ENCODE assay signal across 8 mouse cellular contexts in genomic region chr11:121353326-121354090, GRCm38 (mm10). TPM values are rescaled to one million over a fixed set of nuclear protein-coding genes. Genes with fewer than 3 reads are reported as not detected.
DNase-seq lines count a peak whose midpoint lies in the region; ATAC-seq and TF ChIP-seq lines count a peak whose summit lies in the region.

No protein-coding gene starts in this region.

- peaks cover 23% of the 10 kb centered on the region for H3K4me1 ChIP-seq in forebrain, embryonic 15.5 days
- peaks cover 14% of the 10 kb centered on the region for H3K4me1 ChIP-seq in intestine, embryonic 14.5 days (replicated peaks; ENCODE audit: control insufficient read depth, insufficient read depth, low read length)
- peaks cover 26% of the 10 kb centered on the region for H3K4me1 ChIP-seq in liver, adult 2 months (ENCODE audit: control insufficient read depth, insufficient read depth, low read length)
- peaks cover 25% of the 10 kb centered on the region for H3K4me1 ChIP-seq in midbrain, embryonic 16.5 days (ENCODE audit: control insufficient read depth, insufficient read depth, low read length)
- H3K4me1 ChIP-seq in testis, adult 2 months (ENCODE audit: control insufficient read depth, insufficient read depth, low read length): peaks cover 10% of the 10 kb centered on the region

- peak overlapping the region; percentile 79 for H3K27ac ChIP-seq in forebrain, embryonic 15.5 days (replicated peaks)
- H3K27ac ChIP-seq in intestine, embryonic 14.5 days (ENCODE audit: low read depth): peak overlapping the region; percentile 83
- H3K27ac ChIP-seq in liver, adult 2 months (replicated peaks; ENCODE audit: insufficient read depth, low read depth, low read length): peak overlapping the region; percentile 96
- H3K27ac ChIP-seq in midbrain, embryonic 16.5 days (ENCODE audit: low read length): peak overlapping the region; percentile 87
- peak overlapping the region; percentile 92 for H3K27ac ChIP-seq in testis, adult 2 months (ENCODE audit: control insufficient read depth, insufficient read depth, low read depth, low read length)

- 3% methylated on average over 39 of the region's 41 CpGs for WGBS in forebrain, embryonic 15.5 days
- 3% methylated on average over 39 of the region's 41 CpGs for WGBS in intestine, embryonic 14.5 days
- 1% methylated on average over 41 of the region's 41 CpGs for WGBS in liver, adult 2 months
- WGBS in midbrain, embryonic 16.5 days: 4% methylated on average over 39 of the region's 41 CpGs

- H3K27me3 ChIP-seq in forebrain, embryonic 15.5 days: no peaks in the 10 kb centered on the region
- H3K27me3 ChIP-seq in intestine, embryonic 14.5 days (replicated peaks; ENCODE audit: control insufficient read depth, insufficient read depth, low read length): no peaks in the 10 kb centered on the region
- no peaks in the 10 kb centered on the region for H3K27me3 ChIP-seq in liver, adult 2 months (ENCODE audit: control insufficient read depth, insufficient read depth, low read length)
- no peaks in the 10 kb centered on the region for H3K27me3 ChIP-seq in midbrain, embryonic 16.5 days (ENCODE audit: control insufficient read depth, insufficient read depth, low read depth, low read length)
- H3K27me3 ChIP-seq in testis, adult 2 months (ENCODE audit: control insufficient read depth, insufficient read depth, low read length): no peaks in the 10 kb centered on the region

- peaks cover under 1% of the 10 kb centered on the region; the same call in 1 of the 2 replicates for H3K36me3 ChIP-seq in forebrain, embryonic 15.5 days
- H3K36me3 ChIP-seq in intestine, embryonic 14.5 days (ENCODE audit: control insufficient read depth, insufficient read depth, low read length): peaks cover 1% of the 10 kb centered on the region; the same call in 1 of the 2 replicates
- H3K36me3 ChIP-seq in liver, adult 2 months (ENCODE audit: control insufficient read depth, insufficient read depth, low read length): peaks cover 4% of the 10 kb centered on the region
- no peaks in the 10 kb centered on the region for H3K36me3 ChIP-seq in midbrain, embryonic 16.5 days (ENCODE audit: control insufficient read depth, insufficient read depth, low read length)
- no peaks in the 10 kb centered on the region for H3K36me3 ChIP-seq in testis, adult 2 months (ENCODE audit: control insufficient read depth, insufficient read depth, low read length)

- peak; percentile 45 for DNase-seq in layer of hippocampus, adult 11-12 months (ENCODE audit: low spot score)
- no peak for DNase-seq in layer of hippocampus, adult 9-10 months (ENCODE audit: low spot score)
- peak; percentile 20 for DNase-seq in c-Kit-negative CD71-positive TER-119-positive erythroid progenitor cells, embryonic 14.5 days (ENCODE audit: low read depth, low spot score)
- DNase-seq in intestine, embryonic 14.5 days (ENCODE audit: low spot score): peak; percentile 69
- no peak for DNase-seq in liver, adult 2 months (ENCODE audit: extremely low read depth, low read depth, low spot score)

- TF ChIP-seq POLR2A in liver, adult 2 months (IDR thresholded peaks at IDR 0.05; ENCODE audit: extremely low read depth, insufficient read depth, low read length): no peak
- TF ChIP-seq POLR2A in testis, adult 2 months (IDR thresholded peaks at IDR 0.05; ENCODE audit: control insufficient read depth, low read depth, low read length): no peak

- peak overlapping the region; percentile 69 for H3K9ac ChIP-seq in forebrain, embryonic 15.5 days (replicated peaks)
- peak overlapping the region; percentile 95 for H3K9ac ChIP-seq in intestine, embryonic 14.5 days (ENCODE audit: low read length)
- H3K9ac ChIP-seq in liver, adult 2 months (ENCODE audit: low read depth, low read length): peak overlapping the region; percentile 98
- peak overlapping the region; percentile 91 for H3K9ac ChIP-seq in midbrain, embryonic 16.5 days (ENCODE audit: low read depth, low read length)

- H3K4me3 ChIP-seq in forebrain, embryonic 15.5 days: peak overlapping the region; percentile 59
- peak overlapping the region; percentile 95 for H3K4me3 ChIP-seq in intestine, embryonic 14.5 days (ENCODE audit: low read depth, low read length)
- H3K4me3 ChIP-seq in liver, adult 2 months (ENCODE audit: insufficient read depth, low read depth, low read length): peak overlapping the region; percentile 94
- H3K4me3 ChIP-seq in midbrain, embryonic 16.5 days (ENCODE audit: low read depth, low read length): peak overlapping the region; percentile 77
- peak overlapping the region; percentile 98 for H3K4me3 ChIP-seq in testis, adult 2 months (ENCODE audit: control insufficient read depth, low read depth, low read length)

- TF ChIP-seq CTCF in liver, adult 2 months (IDR thresholded peaks at IDR 0.05; ENCODE audit: low read depth, low read length): peak; percentile 45
- no peak for TF ChIP-seq CTCF in testis, adult 2 months (IDR thresholded peaks at IDR 0.05; ENCODE audit: control insufficient read depth, insufficient read depth, insufficient replicate concordance, low read depth, low read length)

- no peaks in the 10 kb centered on the region for H3K9me3 ChIP-seq in forebrain, embryonic 15.5 days
- H3K9me3 ChIP-seq in intestine, embryonic 14.5 days (ENCODE audit: control insufficient read depth, low read length): no peaks in the 10 kb centered on the region
- H3K9me3 ChIP-seq in midbrain, embryonic 16.5 days (replicated peaks; ENCODE audit: control insufficient read depth, low read length, poor library complexity, severe bottlenecking): no peaks in the 10 kb centered on the region

- H3K4me2 ChIP-seq in forebrain, embryonic 15.5 days (replicated peaks): peak overlapping the region; percentile 71
- H3K4me2 ChIP-seq in intestine, embryonic 14.5 days (ENCODE audit: low read length): peak overlapping the region; percentile 97
- H3K4me2 ChIP-seq in midbrain, embryonic 16.5 days (ENCODE audit: low read length): peak overlapping the region; percentile 95

- no peak for ATAC-seq in forebrain, embryonic 15.5 days (replicated peaks)
- ATAC-seq in intestine, embryonic 14.5 days (replicated peaks; ENCODE audit: low FRiP score, low TSS enrichment, low read depth): peak; percentile 29; the same call in 1 of the 2 replicates
- ATAC-seq in midbrain, embryonic 16.5 days: peak; percentile 34; the same call in 1 of the 2 replicates

- peaks cover 40% of the 10 kb centered on the region for H3K79me2 ChIP-seq in liver, adult 2 months (ENCODE audit: control insufficient read depth, insufficient read depth, low read length)

RNA-seq across cellular contexts. Expression of gene Wdr45b, which starts 0.7 kb away (rescaled TPM):
- 86.2 and 87.0 TPM in 2 replicates for polyA plus RNA-seq in forebrain, embryonic 15.5 days (2015; fragmentation: Nextera tagmentation; extraction: Ambion mirVana)
- 101 and 105 TPM in 2 replicates for polyA plus RNA-seq in intestine, embryonic 14.5 days (2014; fragmentation: Nextera tagmentation; extraction: Ambion mirVana)
- 27.6 and 30.0 TPM in 2 replicates for total RNA-seq in liver, adult 2 months (2014; rRNA removed)
- 34.8 and 45.1 TPM in 2 replicates for polyA plus RNA-seq in liver, adult 2 months (2012; rRNA removed)
- 83.4 and 85.7 TPM in 2 replicates for polyA plus RNA-seq in midbrain, embryonic 16.5 days (2015; fragmentation: Nextera tagmentation; extraction: Ambion mirVana)
- 26.7 and 27.9 TPM in 2 replicates for polyA plus RNA-seq in testis, adult 2 months (2012; rRNA removed)

RNA-seq across cellular contexts. Expression of gene Rab40b, which starts 34.5 kb away (rescaled TPM):
- polyA plus RNA-seq in forebrain, embryonic 15.5 days (2015; fragmentation: Nextera tagmentation; extraction: Ambion mirVana): 6.7 and 7.8 TPM in 2 replicates
- 5.3 and 5.4 TPM in 2 replicates for polyA plus RNA-seq in intestine, embryonic 14.5 days (2014; fragmentation: Nextera tagmentation; extraction: Ambion mirVana)
- 0.67 and 0.74 TPM in 2 replicates for total RNA-seq in liver, adult 2 months (2014; rRNA removed)
- polyA plus RNA-seq in liver, adult 2 months (2012; rRNA removed): 0.57 and 0.87 TPM in 2 replicates
- 16.0 and 17.6 TPM in 2 replicates for polyA plus RNA-seq in midbrain, embryonic 16.5 days (2015; fragmentation: Nextera tagmentation; extraction: Ambion mirVana)
- 0.32 and 0.47 TPM in 2 replicates for polyA plus RNA-seq in testis, adult 2 months (2012; rRNA removed)

Comparison
In these comparisons a context has a peak if more than half of its experiments do, and no peak if none do; other contexts are left out.
1. DNase-seq: peak in layer of hippocampus, adult 11-12 months (single experiment), c-Kit-negative CD71-positive TER-119-positive erythroid progenitor cells, embryonic 14.5 days (single experiment) and intestine, embryonic 14.5 days (single experiment); none in layer of hippocampus, adult 9-10 months (single experiment) and liver, adult 2 months (single experiment).
2. Peak in every context shown above with its lines, with median percentiles within 50 percentile points of each other: H3K27ac ChIP-seq, H3K4me2 ChIP-seq, H3K4me3 ChIP-seq and H3K9ac ChIP-seq.